Mouse (Mus musculus) cerebellum, postnatal 25 days (tissue): ENCODE results near the gene Ano2.

ENCODE experiments used
- DNase-seq, 2 experiments: peaks; one replicate each; pipeline ENCODE4 v3.0.0; 2021; ENCODE audit warnings: mixed read lengths in 2 of 2

Ano2 gene

GRCm38 (mm10) chr6:125922746-125923145 is 232.5 kb downstream of the Ano2 start:
- peak; percentile 71 to 73 for DNase-seq

GRCm38 (mm10) chr6:125924979-125925378 is 234.8 kb downstream of the Ano2 start:
- peak; percentile 20 to 55 for DNase-seq

- DNase-seq: no peak
These were observed 235.6 kb downstream of the Ano2 start for GRCm38 (mm10) chr6:125925861-125926260.

- DNase-seq: no peak
These were observed 241.7 kb downstream of the Ano2 start for GRCm38 (mm10) chr6:125931926-125932325.

GRCm38 (mm10) chr6:125954965-125955364 is 264.7 kb downstream of the Ano2 start:
- DNase-seq: peak; percentile 36 to 54

GRCm38 (mm10) chr6:125973551-125973950 is 283.3 kb downstream of the Ano2 start:
- no peak for DNase-seq

GRCm38 (mm10) chr6:125975788-125976465 is 285.7 kb downstream of the Ano2 start:
- DNase-seq: no peak

- no peak for DNase-seq
These were observed 289.4 kb downstream of the Ano2 start for GRCm38 (mm10) chr6:125979601-125980000.

GRCm38 (mm10) chr6:125984050-125984449 is 293.8 kb downstream of the Ano2 start:
- DNase-seq: no peak

- no peak for DNase-seq
These were observed 302.5 kb downstream of the Ano2 start for GRCm38 (mm10) chr6:125992731-125993130.

- no peak for DNase-seq
These were observed 311.6 kb downstream of the Ano2 start for GRCm38 (mm10) chr6:126001797-126002196.

- DNase-seq: no peak
These were observed 313.0 kb downstream of the Ano2 start for GRCm38 (mm10) chr6:126003002-126003742.

GRCm38 (mm10) chr6:126006647-126007046 is 316.4 kb downstream of the Ano2 start:
- DNase-seq: no peak

GRCm38 (mm10) chr6:126009083-126009482 is 318.9 kb downstream of the Ano2 start:
- peak in 1 of 2 experiments; percentile 5 for DNase-seq

GRCm38 (mm10) chr6:126016991-126017390 is 326.8 kb downstream of the Ano2 start:
- no peak for DNase-seq

GRCm38 (mm10) chr6:126018411-126018810 is 328.2 kb downstream of the Ano2 start:
- no peak for DNase-seq

- DNase-seq: no peak
These were observed 343.6 kb downstream of the Ano2 start for GRCm38 (mm10) chr6:126033693-126034402.

- no peak for DNase-seq
These were observed 344.1 kb downstream of the Ano2 start for GRCm38 (mm10) chr6:126034403-126034724.

GRCm38 (mm10) chr6:126034728-126035127 is 344.5 kb downstream of the Ano2 start:
- no peak for DNase-seq

- no peak for DNase-seq
These were observed 345.4 kb downstream of the Ano2 start for GRCm38 (mm10) chr6:126035621-126036020.

GRCm38 (mm10) chr6:126045931-126046330 is 355.7 kb downstream of the Ano2 start:
- peak; percentile 19 to 20 for DNase-seq

- no peak for DNase-seq
These were observed 358.0 kb downstream of the Ano2 start for GRCm38 (mm10) chr6:126048206-126048605.

GRCm38 (mm10) chr6:126053136-126053535 is 362.9 kb downstream of the Ano2 start:
- DNase-seq: peak; percentile 42 to 43

GRCm38 (mm10) chr6:126057706-126058105 is 367.5 kb downstream of the Ano2 start:
- no peak for DNase-seq
